Mouse (Mus musculus) neutrophil, adult 83 days (primary cell): ENCODE measurements around the gene Dpp7. TPM values are rescaled to one million over a fixed set of nuclear protein-coding genes. Genes with fewer than 3 reads are reported as not detected.

Source experiments
- total RNA-seq, 2 experiments: library from RNA; stranded (reverse); gene quantifications; one replicate each; pipeline ENCODE4 v1.2.4; 2023

Dpp7 gene
- 10 to 100 TPM; 13.4 to 14.6 TPM for total RNA-seq

DNA sequence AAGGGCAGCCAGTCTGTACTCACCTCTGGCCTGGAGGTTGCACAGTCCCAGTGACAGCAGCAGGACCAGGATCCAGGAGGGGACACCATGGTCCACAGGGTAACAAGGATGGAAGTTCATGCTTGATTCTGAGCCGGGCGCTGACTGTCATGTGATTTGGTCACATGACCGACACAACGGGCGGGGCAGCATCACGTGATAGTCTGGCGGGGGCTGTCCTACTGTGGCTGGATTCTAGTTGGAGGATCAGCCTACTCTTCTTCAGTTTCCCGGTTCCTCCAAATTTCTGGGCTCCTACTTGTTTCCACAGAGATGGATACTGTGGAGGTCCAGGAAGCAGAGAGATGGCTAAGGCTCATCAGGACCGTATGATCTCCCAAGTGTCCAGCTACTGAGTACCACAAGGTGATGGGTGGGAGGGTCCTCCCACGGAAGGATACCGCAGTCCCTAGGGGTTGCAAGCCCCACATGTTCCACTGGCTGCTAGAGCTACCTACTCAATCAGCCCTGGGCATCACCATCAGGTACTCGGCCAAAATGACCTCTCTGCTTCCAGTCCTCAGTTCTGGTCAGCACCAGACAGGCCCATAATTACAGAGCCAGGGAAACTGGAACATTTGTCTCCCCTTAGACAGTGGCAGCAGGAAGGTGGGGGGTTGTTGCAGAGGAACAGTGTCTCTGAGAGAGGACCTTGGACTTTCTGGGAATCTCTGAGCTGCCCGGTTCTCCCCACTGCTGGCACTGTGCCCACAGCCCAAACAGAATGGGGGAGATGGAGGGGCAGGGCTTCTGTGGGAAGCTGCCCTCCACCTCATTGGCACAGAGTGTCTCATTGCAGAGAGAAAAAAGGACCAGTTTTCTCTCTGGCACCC, at the start of gene Dpp7:
Gene Dpp7 (minus strand): TSS at position 152 of the 872 bp plus-strand sequence.

DNA sequence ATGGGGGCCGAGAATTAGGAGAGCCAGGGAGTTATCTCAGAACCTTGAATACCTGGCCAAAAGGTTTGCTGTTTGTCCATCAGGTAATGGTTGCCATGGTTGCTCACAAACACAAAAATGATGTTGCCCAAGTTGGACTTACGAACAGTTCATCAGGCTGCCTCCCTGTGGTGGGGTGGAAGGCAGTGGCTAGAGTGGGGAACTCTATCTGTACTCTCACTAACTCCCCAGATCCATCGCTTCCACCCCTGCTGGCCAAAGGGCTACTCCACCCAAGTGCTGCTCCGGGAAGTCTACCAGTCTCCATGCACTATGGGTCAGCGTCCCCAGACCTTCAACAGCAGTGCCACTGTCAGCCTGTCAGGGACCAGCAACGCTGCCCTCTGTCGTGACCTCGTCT, 42.9 kb upstream of the Dpp7 start, which contains the start of gene Npdc1:
Gene Npdc1 (plus strand): TSS at position 301 of the 400 bp plus-strand sequence.

DNA sequence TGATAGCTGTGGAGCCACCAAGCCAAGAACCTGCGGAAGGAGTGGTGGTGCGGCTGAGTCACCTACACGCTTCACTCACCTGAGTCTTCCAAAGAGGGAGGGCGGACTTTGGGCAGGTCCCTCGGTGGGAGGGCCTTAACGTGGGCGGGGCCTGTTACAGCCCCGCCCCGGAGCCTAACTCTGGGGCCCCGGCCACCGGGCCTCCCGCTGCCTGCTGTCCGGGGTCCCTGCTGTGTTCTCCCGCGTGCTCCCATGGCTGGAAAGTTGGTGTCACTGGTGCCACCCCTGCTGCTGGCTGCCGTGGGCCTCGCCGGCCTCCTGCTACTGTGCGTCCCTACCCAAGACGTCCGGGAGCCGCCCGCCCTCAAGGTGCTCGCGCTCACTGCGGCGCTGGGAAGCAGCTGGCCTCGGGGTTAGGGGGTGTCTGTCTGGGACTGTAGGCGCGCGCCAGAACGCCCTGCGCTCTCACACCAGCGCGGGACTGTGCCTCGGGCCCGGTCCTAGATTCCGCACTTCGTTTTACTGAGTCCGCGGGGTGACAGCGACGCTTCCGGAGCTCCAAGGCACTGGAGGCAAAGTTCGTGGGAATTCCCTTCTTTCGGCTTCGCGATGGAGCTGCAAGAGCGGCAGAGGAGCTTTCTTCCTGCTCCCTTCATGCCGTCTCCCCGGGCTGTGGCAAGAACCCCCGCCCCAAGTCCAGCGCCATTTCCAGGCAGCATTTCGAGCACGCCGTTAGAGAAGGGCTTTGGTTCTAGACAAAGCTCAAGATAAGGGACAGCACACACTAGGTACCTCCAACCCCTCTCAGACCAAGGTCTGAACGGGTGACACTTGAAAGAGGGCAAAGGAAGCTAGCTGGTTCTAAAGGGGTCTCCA, 39.8 kb upstream of the Dpp7 start, which contains the start of gene Entpd2:
Gene Entpd2 (plus strand): TSS at position 154 of the 876 bp plus-strand sequence.

DNA sequence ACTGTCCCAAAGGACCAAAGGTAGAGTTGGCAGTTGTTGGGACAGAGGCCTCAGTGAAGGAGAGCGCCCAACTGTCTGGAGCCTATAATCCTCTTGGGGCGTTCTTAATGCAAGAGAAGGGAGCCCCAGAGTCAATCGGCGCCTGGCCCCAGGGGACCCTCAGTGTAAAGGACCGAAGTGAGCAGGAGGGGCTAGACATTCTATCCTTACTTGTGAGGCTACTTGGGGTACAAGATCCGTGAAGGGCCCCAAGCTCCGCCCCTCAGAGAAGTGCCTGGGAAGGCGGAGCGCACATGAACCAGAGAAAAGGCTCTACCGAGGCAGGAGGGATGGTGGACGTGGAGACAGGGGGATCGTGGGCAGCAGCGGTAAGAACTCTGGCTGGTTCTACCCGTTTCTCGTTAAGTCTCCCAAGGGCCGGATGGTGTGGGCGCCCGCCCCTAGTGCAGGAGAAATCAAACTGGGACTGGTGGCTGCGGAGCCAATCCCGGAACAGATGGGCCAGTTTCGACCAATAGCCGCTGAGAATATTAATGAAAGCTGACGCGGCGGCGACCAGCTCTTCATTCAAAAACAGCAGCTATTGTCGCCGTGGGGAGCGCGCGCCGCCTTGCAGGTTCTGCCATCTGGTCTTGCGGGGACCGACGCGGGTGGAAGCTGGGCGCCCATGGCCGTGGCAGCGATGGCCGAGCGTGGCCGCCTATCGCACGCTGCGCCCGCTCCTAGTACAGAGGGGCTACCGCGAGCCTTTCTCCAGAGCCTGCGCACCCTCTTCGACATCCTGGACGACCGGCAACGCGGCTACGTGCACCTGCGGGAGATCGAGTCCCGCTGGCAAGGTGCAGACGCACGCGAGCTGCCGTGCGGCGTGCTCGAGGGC, 15.8 kb upstream of the Dpp7 start, which contains the start of gene Sapcd2:
Gene Sapcd2 (plus strand): TSS at position 558 of the 880 bp plus-strand sequence.

DNA sequence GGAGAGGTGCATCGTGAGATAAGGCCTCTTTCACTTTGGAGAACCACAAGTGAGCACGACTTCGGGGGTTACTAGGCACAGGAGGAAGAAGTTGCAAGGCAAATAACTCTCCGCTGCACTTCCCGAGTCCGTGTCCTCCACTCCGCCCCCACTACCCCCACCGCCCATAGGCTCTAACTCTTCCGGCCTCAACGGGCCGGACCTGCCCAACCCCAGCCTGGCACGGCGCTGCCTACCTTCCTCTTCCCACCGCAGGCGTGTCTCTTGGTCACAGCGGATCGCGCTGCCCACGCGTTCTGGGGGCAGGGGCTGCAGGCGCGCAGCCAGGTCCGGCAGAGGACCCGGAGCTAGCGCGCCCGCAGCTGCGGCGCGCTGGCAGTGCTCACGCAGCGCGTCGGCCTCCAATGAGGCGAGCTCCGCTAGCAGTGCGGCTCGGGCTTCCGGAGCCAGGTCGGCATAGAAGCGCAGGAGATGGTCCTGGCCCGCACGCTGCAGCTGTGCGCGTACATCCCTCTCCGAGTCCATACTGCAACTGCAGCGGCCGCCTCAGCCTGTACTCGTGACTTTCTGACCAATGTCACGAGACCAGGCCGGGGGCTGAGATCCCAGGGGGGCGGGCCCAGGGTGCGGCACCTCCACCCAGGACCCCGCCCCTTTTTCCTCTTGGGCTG, 9.1 kb upstream of the Dpp7 start, which contains the start of gene Uap1l1:
Gene Uap1l1 (minus strand): TSS at position 592 of the 671 bp plus-strand sequence.

DNA sequence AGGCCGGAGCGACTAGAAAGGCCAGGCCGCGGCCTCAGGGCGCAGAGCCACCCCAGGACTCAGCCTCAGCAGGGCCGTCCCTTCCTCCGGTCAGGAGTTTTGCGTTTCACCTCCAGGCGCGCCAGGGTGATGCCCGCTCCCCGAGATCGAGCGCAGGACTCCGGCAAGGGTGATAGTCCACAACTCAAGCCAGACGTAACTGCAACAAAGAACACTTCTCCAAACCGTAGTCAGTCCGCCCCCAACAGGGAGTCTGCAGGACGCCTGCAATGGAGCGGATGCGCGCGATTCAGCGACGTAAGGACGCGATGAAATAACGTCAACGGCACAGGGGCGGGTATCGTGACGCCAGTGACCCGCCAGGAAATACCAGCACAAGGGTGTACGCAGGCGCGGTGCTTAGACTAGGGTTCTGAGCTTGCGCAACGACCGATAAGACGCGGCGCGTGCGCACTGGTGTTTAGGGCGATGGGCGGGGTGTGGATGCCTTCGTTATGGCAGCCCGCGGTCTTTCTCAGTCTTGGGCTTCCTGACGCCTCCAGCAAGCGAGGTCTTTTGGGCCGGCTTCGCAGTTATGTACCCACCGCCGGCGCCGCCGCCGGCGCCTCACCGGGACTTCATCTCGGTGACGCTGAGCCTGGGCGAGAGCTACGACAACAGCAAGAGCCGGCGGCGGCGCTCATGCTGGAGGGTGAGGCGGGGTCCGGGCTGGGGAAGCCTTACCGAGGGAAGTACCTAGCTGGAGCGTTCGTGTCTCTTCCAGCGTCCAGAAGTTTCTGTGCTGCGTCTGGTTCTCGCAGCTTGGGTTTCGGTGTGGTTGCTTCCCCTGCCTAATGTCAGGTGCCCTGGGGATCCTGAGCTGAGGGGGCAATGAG, 23.6 kb downstream of the Dpp7 start, which contains the start of gene Man1b1:
Gene Man1b1 (plus strand): TSS at position 53 of the 875 bp plus-strand sequence.

DNA sequence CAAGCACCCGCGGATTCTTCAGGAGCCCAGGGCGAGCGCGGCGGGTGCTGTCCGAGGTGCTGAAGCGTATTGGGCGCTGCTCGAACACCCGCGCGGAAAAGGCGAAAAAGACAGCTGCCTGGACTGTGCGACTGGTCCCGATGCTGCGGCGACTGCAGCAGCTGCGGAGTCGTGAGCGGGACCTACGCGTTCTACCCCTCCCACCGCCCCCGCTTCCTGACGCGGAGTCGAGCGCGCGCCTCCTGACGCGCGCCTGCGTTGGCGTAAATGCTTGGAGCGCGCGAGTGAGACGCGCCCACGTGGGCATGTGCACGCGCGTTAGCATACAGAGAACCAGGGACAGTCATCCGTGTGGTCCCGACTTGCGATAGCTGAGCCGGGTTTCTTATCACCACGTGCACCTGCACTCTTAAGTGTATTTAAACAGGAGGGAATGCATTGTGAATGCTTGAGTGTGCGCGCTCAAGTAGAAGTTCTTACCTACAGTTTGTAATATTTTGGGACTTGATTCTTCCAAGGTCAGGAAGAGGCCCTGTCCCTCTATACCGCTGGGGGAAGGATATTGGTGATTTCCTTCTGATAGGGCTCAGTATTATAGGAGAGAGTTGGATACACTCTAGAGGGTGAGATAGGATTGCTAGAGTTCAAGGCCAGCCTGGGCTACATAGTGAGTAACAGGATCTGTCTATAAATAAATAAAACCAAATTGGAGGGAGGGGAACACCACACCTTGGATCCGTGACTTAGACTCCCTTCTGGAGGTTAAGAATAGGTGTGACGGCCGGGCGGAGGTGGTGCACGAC, 37.0 kb downstream of the Dpp7 start, which contains the start of gene Grin1:
Gene Grin1 (minus strand): TSS at position 217 of the 803 bp plus-strand sequence.

Other genes with a start within 250 kb of the Dpp7 start
- gene Nrarp, start 175.6 kb downstream of the Dpp7 start, total RNA-seq: 1 to 10 TPM in 1 of 2 experiments, under 1 TPM in 1; 0.86 to 1.8 TPM
- gene Tor4a, start 159.5 kb downstream of the Dpp7 start, total RNA-seq: 10 to 100 TPM; 40.2 to 43.9 TPM
- gene Nelfb, start 144.9 kb downstream of the Dpp7 start, total RNA-seq: 10 to 100 TPM; 54.4 to 55.1 TPM
- gene Stpg3, start 141.7 kb downstream of the Dpp7 start, total RNA-seq: under 1 TPM in 1 of 2 experiments, not detected in 1; 0.44 TPM
- gene Fam166a, start 137.6 kb downstream of the Dpp7 start, total RNA-seq: not detected
- 100 to 1,000 TPM; 295 to 367 TPM for gene Tubb4b, start 131.7 kb downstream of the Dpp7 start, total RNA-seq
- gene Slc34a3, start 122.0 kb downstream of the Dpp7 start, total RNA-seq: not detected
- not detected for gene Rnf224, start 119.6 kb downstream of the Dpp7 start, total RNA-seq
- gene Rnf208, start 114.1 kb downstream of the Dpp7 start, total RNA-seq: under 1 TPM in 1 of 2 experiments, not detected in 1; 0.55 TPM
- gene Cysrt1, start 113.9 kb downstream of the Dpp7 start, total RNA-seq: not detected
- 1 to 10 TPM; 1.2 to 3.4 TPM for gene AL732309.1, start 109.5 kb downstream of the Dpp7 start, total RNA-seq
- gene Tmem203, start 100.9 kb downstream of the Dpp7 start, total RNA-seq: 10 to 100 TPM; 16.7 to 17.8 TPM
- gene Tprn, start 93.7 kb downstream of the Dpp7 start, total RNA-seq: 10 to 100 TPM in 1 of 2 experiments, 1 to 10 TPM in 1; 9.3 to 13.0 TPM
- gene Ssna1, start 83.9 kb downstream of the Dpp7 start, total RNA-seq: 10 to 100 TPM; 65.3 to 70.3 TPM
- 10 to 100 TPM; 67.8 to 79.9 TPM for gene Anapc2, start 83.9 kb downstream of the Dpp7 start, total RNA-seq
- not detected for gene Tmem210, start 68.2 kb downstream of the Dpp7 start, total RNA-seq
- not detected for gene Lrrc26, start 66.4 kb downstream of the Dpp7 start, total RNA-seq
- not detected for gene Grin1, start 37.2 kb downstream of the Dpp7 start, total RNA-seq
- gene Man1b1, start 24.0 kb downstream of the Dpp7 start, total RNA-seq: 10 to 100 TPM; 35.1 to 42.7 TPM
- gene Uap1l1, start 9.3 kb upstream of the Dpp7 start, total RNA-seq: 10 to 100 TPM; 24.1 to 29.2 TPM
- gene Sapcd2, start 16.0 kb upstream of the Dpp7 start, total RNA-seq: 10 to 100 TPM in 1 of 2 experiments, 1 to 10 TPM in 1; 9.8 to 12.2 TPM
- gene Entpd2, start 39.5 kb upstream of the Dpp7 start, total RNA-seq: not detected
- gene Npdc1, start 43.0 kb upstream of the Dpp7 start, total RNA-seq: 1 to 10 TPM in 1 of 2 experiments, not detected in 1; 1.0 TPM
- 10 to 100 TPM; 20.7 to 24.1 TPM for gene Fut7, start 66.9 kb upstream of the Dpp7 start, total RNA-seq
- gene Abca2, start 72.3 kb upstream of the Dpp7 start, total RNA-seq: 10 to 100 TPM; 21.7 to 22.3 TPM
- gene Clic3, start 100.5 kb upstream of the Dpp7 start, total RNA-seq: not detected
- gene Paxx, start 104.7 kb upstream of the Dpp7 start, total RNA-seq: 10 to 100 TPM; 47.2 to 49.2 TPM
- not detected for gene Ptgds, start 113.7 kb upstream of the Dpp7 start, total RNA-seq
- gene Lcn12, start 137.6 kb upstream of the Dpp7 start, total RNA-seq: not detected
- 10 to 100 TPM; 25.2 to 34.4 TPM for gene Fbxw5, start 144.4 kb upstream of the Dpp7 start, total RNA-seq
- under 1 TPM in 1 of 2 experiments, not detected in 1; 0.95 TPM for gene C8g, start 145.4 kb upstream of the Dpp7 start, total RNA-seq
- gene Traf2, start 190.6 kb upstream of the Dpp7 start, total RNA-seq: 10 to 100 TPM; 21.7 to 24.5 TPM
- gene Edf1, start 201.5 kb upstream of the Dpp7 start, total RNA-seq: 100 to 1,000 TPM in 1 of 2 experiments, 10 to 100 TPM in 1; 97.5 to 101 TPM
- under 1 TPM; 0.51 to 0.99 TPM for gene Mamdc4, start 218.5 kb upstream of the Dpp7 start, total RNA-seq
- 1 to 10 TPM; 8.1 to 8.8 TPM for gene Phpt1, start 218.9 kb upstream of the Dpp7 start, total RNA-seq
- not detected for gene Ajm1, start 225.4 kb upstream of the Dpp7 start, total RNA-seq